Mouse (Mus musculus) embryonic fibroblast, embryonic 13.5 days (primary cell): ENCODE results near the gene Prkcsh. TPM values are rescaled to one million over a fixed set of nuclear protein-coding genes. Genes with fewer than 3 reads are reported as not detected.

ENCODE experiments used
- H3K27ac ChIP-seq: 2 replicates; pipeline ENCODE4 v1.5.1; 2012; ENCODE audit warnings: low read length, control low read depth, inconsistent platforms; ENCODE audit not compliant: insufficient read depth
- H3K4me1 ChIP-seq: 2 replicates; pipeline ENCODE4 v1.6.1; 2011; ENCODE audit warnings: low read length; ENCODE audit not compliant: control insufficient read depth, insufficient read depth
- H3K4me3 ChIP-seq: 2 replicates; pipeline ENCODE4 v1.5.1; 2011; ENCODE audit warnings: mild to moderate bottlenecking, control low read depth, low read length; ENCODE audit not compliant: insufficient read depth
- CTCF ChIP-seq: IDR thresholded peaks from 2 replicates; pipeline ENCODE4 v1.5.1; 2011; ENCODE audit warnings: mild to moderate bottlenecking, control low read depth, low read length, moderate library complexity, borderline replicate concordance; ENCODE audit not compliant: insufficient read depth
- POLR2A ChIP-seq: IDR thresholded peaks from 2 replicates; pipeline ENCODE4 v1.6.1; 2011; ENCODE audit warnings: low read depth, mild to moderate bottlenecking, control low read depth, low read length, moderate library complexity
- polyA plus RNA-seq: library from polyadenylated mRNA; stranded (reverse); fragments of >200 nt; gene quantifications from 2 replicates; pipeline ENCODE4 v1.2.4, GENCODE M21; 2011; ENCODE audit warnings: low read depth; ENCODE audit not compliant: missing spikeins, insufficient read length

The Prkcsh gene
- polyA plus RNA-seq = 144 and 153 TPM in 2 replicates

- peak; percentile 96 for TF ChIP-seq POLR2A
- no peak for TF ChIP-seq CTCF
- H3K4me3 ChIP-seq = peak within 1 kb of the TSS; percentile 72
- peaks cover 3% of the 10 kb centered on the region; the same call in 1 of the 2 replicates for H3K4me1 ChIP-seq
- peak within 1 kb of the TSS; percentile 7 for H3K27ac ChIP-seq
Measured at GRCm38 (mm10) chr9:22002194-22003162, at the start of gene Prkcsh, which contains the start of gene Ccdc151. TSS of gene Prkcsh (plus strand) at chr9:22002806. TSS of gene Ccdc151 (minus strand) at chr9:22002634.

GRCm38 (mm10) chr9:21953600-21953999, 49.0 kb upstream of the Prkcsh start:
- no peak for TF ChIP-seq POLR2A
- no peak for TF ChIP-seq CTCF
- H3K4me3 ChIP-seq = no peak overlapping the region
- no peak overlapping the region for H3K27ac ChIP-seq
- H3K4me1 ChIP-seq = no peaks in the 10 kb centered on the region

- TF ChIP-seq CTCF (no peak), POLR2A (no peak)
- H3K4me1 ChIP-seq = no peaks in the 10 kb centered on the region
Measured at GRCm38 (mm10) chr9:21954635-21955034, 48.0 kb upstream of the Prkcsh start.

GRCm38 (mm10) chr9:21955225-21955569, 47.4 kb upstream of the Prkcsh start:
- TF ChIP-seq POLR2A (peak; percentile 58; the same call in 1 of the 2 replicates), CTCF (peak; percentile 54; the same call in 1 of the 2 replicates)
- H3K4me1 ChIP-seq = no peaks in the 10 kb centered on the region

More at GRCm38 (mm10) chr9:21954635-21955034, 48.0 kb upstream of the Prkcsh start:
- Histone ChIP-seq H3K4me3 (no peak overlapping the region), H3K27ac (no peak overlapping the region)

GRCm38 (mm10) chr9:21955570-21956281, 46.9 kb upstream of the Prkcsh start, which contains the start of gene Swsap1:
TSS of gene Swsap1 (plus strand) at chr9:21955755.
- Histone ChIP-seq H3K4me3 (peak within 1 kb of the TSS; percentile 67), H3K27ac (peak within 1 kb of the TSS; percentile 35), H3K4me1 (no peaks in the 10 kb centered on the region)
- TF ChIP-seq CTCF = no peak
- peak; percentile 84 for TF ChIP-seq POLR2A

More at GRCm38 (mm10) chr9:21955225-21955569, 47.4 kb upstream of the Prkcsh start:
- Histone ChIP-seq H3K27ac (peak overlapping the region; percentile 35; the same call in 1 of the 2 replicates), H3K4me3 (peak overlapping the region; percentile 67)

GRCm38 (mm10) chr9:21958372-21958771, 44.2 kb upstream of the Prkcsh start:
- TF ChIP-seq CTCF (no peak), POLR2A (no peak)
- Histone ChIP-seq H3K4me1 (no peaks in the 10 kb centered on the region), H3K4me3 (no peak overlapping the region), H3K27ac (no peak overlapping the region)

GRCm38 (mm10) chr9:21959244-21959643, 43.4 kb upstream of the Prkcsh start:
- TF ChIP-seq POLR2A (no peak), CTCF (no peak)
- no peak overlapping the region for H3K4me3 ChIP-seq
- no peaks in the 10 kb centered on the region for H3K4me1 ChIP-seq
- H3K27ac ChIP-seq = no peak overlapping the region

GRCm38 (mm10) chr9:21960135-21960534, 42.5 kb upstream of the Prkcsh start:
- Histone ChIP-seq H3K4me3 (no peak overlapping the region), H3K27ac (no peak overlapping the region)
- no peak for TF ChIP-seq CTCF
- TF ChIP-seq POLR2A = no peak

GRCm38 (mm10) chr9:21960558-21961208, 41.9 kb upstream of the Prkcsh start:
- no peak overlapping the region for H3K27ac ChIP-seq
- no peaks in the 10 kb centered on the region for H3K4me1 ChIP-seq
- H3K4me3 ChIP-seq = no peak overlapping the region
- TF ChIP-seq CTCF (peak; percentile 28; the same call in 1 of the 2 replicates), POLR2A (no peak)

More at GRCm38 (mm10) chr9:21960135-21960534, 42.5 kb upstream of the Prkcsh start:
- no peaks in the 10 kb centered on the region for H3K4me1 ChIP-seq
